Mouse (Mus musculus): ENCODE results near the gene Sav1.

Sav1 gene

GRCm38 (mm10) chr12:69957378-69957777, 29.4 kb downstream of the Sav1 start:
- DNase-seq = no peak

DNA sequence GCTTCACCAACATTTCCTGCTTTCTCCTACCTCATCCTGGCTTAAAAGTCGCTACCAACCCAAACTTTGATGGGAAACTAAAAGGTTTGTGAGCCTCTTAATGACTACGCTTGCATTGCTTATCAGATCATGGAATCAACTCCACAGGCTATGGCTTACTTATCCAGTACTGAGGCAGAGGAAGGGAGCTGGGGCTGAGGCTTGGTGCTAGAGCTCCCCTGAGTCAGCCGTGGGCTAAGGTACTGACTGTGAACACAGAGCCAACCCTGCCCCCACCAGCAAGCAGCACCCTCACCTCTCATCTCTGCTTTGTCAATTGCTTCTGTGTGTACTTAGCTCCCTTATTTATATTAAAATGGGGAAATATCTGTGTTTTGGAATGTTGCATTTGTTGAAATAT, 39.3 kb downstream of the Sav1 start:
- no peak for DNase-seq

- no peak for DNase-seq
These were observed 40.9 kb downstream of the Sav1 start for GRCm38 (mm10) chr12:69945861-69946260.

- DNase-seq = no peak
These were observed 45.0 kb downstream of the Sav1 start for GRCm38 (mm10) chr12:69941655-69942329.

DNA sequence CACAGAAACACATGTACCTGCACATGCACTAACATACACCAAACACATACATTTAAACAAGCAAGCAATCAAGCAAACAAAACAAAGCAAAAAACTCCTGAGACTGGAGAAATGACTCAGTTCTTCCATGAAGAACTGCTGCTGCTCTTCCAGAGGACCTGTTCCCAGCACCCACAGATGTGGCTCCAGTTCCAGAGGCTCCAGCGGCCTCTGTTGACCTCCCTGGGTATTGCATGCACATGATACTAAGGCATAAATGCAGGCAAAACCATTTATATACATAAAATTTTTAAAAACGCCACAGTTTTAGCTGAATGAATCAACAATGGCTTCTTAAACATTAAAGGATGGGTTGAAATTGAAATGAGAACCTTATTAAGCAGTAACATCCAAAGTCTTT, 47.5 kb downstream of the Sav1 start:
- no peak for DNase-seq

DNA sequence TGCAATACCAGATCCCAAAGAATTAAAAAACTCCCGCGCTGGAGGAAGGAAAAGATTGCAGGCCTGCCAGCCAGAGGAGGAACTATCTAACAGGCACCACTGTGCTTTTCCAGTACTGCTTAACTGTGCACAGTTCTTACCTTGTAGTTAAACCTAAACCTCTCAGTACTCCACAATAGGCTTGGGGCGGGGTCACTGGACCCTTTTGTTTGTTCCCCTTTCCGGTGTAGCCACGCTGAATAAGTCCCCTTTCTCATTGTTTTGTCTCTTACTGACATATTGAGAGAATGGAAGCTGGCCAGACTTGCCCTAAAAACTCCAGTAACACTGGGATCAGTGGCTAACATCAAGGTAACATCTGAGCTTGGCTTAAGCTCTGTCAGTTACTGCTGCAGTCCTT, 49.1 kb downstream of the Sav1 start:
- DNase-seq = no peak

DNA sequence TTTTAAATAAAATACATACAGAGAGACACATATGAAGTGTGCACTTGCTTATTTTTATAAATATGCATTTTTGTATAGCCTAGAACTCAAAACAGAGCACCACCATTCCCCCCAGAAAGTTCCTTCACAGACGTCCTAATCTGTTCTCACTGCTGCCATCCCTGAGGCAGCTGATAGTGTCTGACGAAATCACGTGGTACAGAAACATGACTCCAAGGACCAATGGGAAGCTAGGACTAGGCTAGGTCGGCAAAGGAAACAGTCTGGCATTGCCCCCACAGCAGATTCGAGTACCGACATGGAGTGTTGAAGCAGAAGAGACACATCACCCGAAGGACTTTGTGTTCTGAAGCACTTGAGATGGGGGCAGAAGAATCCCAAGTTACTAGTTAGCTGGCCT, 60.1 kb downstream of the Sav1 start:
- no peak for DNase-seq

DNA sequence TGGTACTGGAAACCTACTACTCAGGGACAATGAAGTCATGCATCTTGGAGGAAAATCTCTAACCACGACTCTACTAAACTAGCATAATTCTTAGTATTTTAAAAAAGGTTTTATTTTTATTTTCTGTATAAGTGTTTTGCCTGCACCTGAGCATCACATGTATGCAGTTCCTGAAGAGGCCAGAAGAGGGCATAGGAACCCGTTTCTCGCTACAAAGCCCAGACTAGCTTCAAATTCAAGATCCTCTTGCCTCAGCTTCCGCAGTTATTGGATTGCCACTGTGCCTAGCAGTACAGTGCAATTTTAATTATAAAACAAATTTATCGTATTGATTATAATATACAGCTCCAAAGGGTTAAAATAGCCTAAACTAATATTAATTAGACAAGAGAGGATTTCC, 62.8 kb downstream of the Sav1 start:
- DNase-seq = peak; percentile 59

DNA sequence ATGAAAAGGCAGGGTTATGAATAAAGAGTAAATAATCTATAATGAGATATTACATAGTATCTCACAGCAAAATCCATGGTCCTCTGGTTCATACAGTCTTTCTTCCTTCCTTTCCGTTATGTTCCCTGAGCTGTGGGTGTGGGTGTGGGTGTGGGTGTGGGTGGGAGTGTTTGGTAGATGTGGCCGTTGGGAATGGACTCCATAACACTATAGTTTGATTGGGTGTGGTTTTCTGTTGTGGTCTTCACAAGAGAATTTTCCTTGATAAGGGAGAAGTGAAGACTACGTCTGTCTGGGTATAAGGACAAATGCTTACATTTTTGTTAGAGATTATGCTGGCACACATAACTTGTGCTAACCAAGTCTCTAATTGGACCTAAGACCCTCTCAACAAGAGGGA, 63.2 kb downstream of the Sav1 start:
- DNase-seq = no peak

DNA sequence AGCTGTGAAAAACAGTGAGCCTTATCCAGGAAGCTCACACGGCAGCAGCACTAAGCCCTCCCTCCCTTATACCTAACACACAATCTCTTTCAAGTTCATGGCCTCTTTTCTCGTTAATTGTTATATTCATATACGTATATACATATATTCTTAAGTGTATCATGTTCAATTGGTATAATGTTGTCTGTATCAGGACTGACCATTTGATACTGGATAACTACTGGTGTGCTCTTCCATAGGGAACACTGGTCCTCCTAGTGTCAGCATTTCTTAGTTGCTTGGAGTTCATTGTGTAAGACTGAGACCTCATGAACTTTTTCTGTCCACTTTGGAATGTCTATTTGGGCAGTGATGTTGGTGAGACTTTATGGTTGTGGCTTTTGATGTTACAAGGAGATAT, 63.7 kb downstream of the Sav1 start:
- DNase-seq = no peak

DNA sequence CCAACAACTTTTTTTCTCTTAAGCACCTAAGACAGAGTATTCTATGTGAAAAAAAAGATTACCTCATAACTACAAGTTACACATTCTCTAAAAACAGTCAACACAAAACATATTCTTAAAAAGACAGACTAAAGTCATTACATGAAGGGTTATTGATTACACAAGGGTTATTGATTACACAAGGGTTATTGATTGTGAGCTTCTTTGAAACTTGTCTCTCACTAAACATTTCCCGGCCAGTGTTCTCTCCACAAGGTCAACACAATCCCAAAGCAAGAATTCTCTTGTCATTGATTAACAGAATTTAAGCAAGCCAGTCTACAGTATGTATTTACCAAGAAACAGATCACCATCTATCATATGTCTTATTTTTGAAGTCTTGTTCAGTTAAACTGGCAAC, 64.7 kb downstream of the Sav1 start:
- DNase-seq = no peak

DNA sequence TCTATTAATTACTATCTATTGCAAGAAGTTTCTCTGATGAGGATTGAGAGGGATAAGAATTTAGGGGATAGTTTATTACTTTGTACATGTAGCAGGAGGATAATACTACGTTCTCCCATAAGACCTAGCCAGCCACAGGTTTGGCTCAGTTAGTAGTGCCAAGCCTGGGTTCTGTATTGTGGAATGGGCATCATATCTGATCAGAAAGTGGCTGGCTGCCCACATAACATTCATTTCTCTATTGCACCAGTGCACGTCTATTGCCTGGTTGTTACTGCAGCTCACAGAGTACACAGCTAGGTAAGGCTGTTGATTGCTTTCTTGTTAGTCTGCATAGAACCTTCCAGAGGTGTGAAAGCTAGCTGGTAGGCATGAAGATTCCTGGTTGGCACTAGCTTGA, 68.9 kb downstream of the Sav1 start:
- no peak for DNase-seq
